Mouse (Mus musculus) kidney, embryonic 16.5 days (tissue): Measurements from ENCODE around the gene Coq8b. TPM values are rescaled to one million over a fixed set of nuclear protein-coding genes. Genes with fewer than 3 reads are reported as not detected.
"Not testable (repeated sequence)": the region's sequence is repeated elsewhere in the genome, so short reads cannot be mapped to it uniquely, and the experiment has no call there.

ENCODE experiments used
- ATAC-seq: fragments of 200-750 bp; cut with Nextera tagmentation; 2 replicates; pipeline ENCODE4 v1.8.0; 2017; ENCODE audit warnings: moderate TSS enrichment; ENCODE audit not compliant: low FRiP score, low TSS enrichment
- H3K27ac ChIP-seq: fragments of 300-500 bp; sonication (generic); 2 replicates; pipeline ENCODE4 v1.5.1; 2014; ENCODE audit warnings: low read length
- H3K27me3 ChIP-seq: fragments of 300-500 bp; sonication (generic); 2 replicates; pipeline ENCODE4 v1.6.1; 2014; ENCODE audit warnings: low read length, control low read depth, mixed read lengths; ENCODE audit not compliant: insufficient read depth
- H3K36me3 ChIP-seq: fragments of 300-500 bp; sonication (generic); 2 replicates; pipeline ENCODE4 v1.6.1; 2014; ENCODE audit warnings: low read length, control low read depth, mixed read lengths; ENCODE audit not compliant: insufficient read depth
- H3K4me1 ChIP-seq: fragments of 300-500 bp; sonication (generic); 2 replicates; pipeline ENCODE4 v1.6.1; 2014; ENCODE audit warnings: low read length, control low read depth, mixed read lengths; ENCODE audit not compliant: insufficient read depth
- H3K4me2 ChIP-seq: fragments of 300-500 bp; sonication (generic); replicated peaks from 2 replicates; pipeline ENCODE4 v1.6.1; 2014; ENCODE audit warnings: low read depth, low read length
- H3K4me3 ChIP-seq: fragments of 300-500 bp; sonication (generic); 2 replicates; pipeline ENCODE4 v1.5.1; 2014; ENCODE audit warnings: mild to moderate bottlenecking, low read length
- H3K9ac ChIP-seq: fragments of 300-500 bp; sonication (generic); replicated peaks from 2 replicates; pipeline ENCODE4 v1.6.1; 2014; ENCODE audit warnings: low read length
- H3K9me3 ChIP-seq: fragments of 300-500 bp; sonication (generic); 2 replicates; pipeline ENCODE4 v1.6.1; 2016; ENCODE audit warnings: low read length, control low read depth
- WGBS: fragments of 180-500 bp; shearing (Covaris S2); extraction: QIAGEN DNeasy Blood & Tissue Kit; methylation state at CpG from one replicate; pipeline ENCODE4 v1.1.7; 2014; 5-methylcytosine and 5-hydroxymethylcytosine counted together
- polyA plus RNA-seq: library from polyadenylated mRNA; unstranded; fragments of >200 nt; fragmentation: Nextera tagmentation; extraction: Ambion mirVana; gene quantifications from 2 replicates; pipeline ENCODE4 v1.2.1, GENCODE M21; 2015

Gene Coq8b
- polyA plus RNA-seq, 1 experiment from 2014 or later: 26.4 TPM

DNA sequence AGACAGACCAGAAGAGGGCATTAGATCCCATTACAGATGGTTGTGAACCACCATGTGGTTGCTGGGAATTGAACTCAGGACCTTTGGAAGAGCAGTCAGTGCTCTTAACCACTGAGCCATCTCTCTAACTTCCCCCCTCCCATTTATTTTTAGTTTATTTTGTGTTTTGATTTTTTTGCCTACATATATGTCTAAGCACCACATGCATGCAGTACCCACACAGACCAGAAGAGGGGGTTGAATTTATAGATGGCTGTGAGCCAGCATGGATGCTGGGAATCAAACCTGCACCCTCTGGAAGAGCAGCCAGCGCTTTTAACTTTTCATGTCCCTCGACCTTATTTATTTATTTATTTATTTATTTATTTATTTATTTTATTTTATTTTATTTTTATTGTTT, 11.3 kb downstream of the Coq8b start:
- H3K4me3 ChIP-seq, H3K36me3 ChIP-seq, H3K9me3 ChIP-seq, H3K27me3 ChIP-seq, ATAC-seq, H3K27ac ChIP-seq, H3K4me2 ChIP-seq, H3K9ac ChIP-seq, H3K4me1 ChIP-seq: not testable (repeated sequence)
- 90% methylated on average over 2 of the region's 2 CpGs for WGBS

DNA sequence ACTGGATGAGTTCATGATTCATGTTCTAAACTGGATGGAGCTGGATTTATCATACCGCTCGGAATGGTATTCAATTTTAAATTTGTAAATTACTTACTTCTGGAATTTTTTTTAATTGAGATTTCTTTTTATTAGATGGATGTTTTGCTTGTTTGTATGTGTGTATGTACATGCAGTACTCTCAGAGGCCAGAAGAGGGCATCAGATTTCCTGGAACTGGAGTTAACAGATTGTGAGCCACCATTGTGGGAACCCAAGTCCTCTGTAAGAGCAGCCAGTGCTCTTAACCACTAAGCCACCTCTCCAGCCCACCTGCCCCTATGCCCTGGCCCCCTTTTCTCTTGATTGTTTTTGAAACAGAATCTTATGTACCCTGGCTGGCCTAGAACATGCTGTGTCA, 16.3 kb downstream of the Coq8b start:
- Histone ChIP-seq H3K27me3 (no peaks in the 10 kb centered on the region), H3K27ac (no peak overlapping the region), H3K4me2 (no peak overlapping the region), H3K9ac (no peak overlapping the region), H3K9me3 (no peaks in the 10 kb centered on the region), H3K36me3 (peaks cover 13% of the 10 kb centered on the region), H3K4me3 (no peak overlapping the region), H3K4me1 (no peaks in the 10 kb centered on the region)
- no peak for ATAC-seq
- 94% methylated on average over 2 of the region's 2 CpGs for WGBS

DNA sequence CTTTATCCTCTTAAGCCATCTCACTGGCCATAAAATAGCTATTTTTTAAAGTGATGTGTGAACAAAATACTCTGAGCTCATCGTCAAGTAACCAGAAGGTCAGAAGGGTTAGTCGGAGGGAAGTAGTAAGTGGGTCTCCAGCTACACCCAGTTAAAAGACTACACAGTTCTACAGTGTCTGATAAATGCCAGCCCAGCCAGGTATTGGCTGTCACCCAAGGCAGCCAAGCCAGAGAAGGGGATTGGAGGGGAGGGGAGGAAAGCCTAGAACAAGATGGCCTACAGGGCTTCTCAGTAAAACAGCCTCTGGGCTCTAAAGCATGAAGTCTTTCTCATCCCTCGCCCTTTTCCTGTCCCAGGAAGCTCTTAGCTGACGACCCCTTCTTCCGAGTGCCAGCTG, 17.1 kb downstream of the Coq8b start:
- Histone ChIP-seq H3K4me2 (no peak overlapping the region), H3K27ac (no peak overlapping the region), H3K4me3 (no peak overlapping the region), H3K36me3 (peaks cover 13% of the 10 kb centered on the region), H3K9ac (no peak overlapping the region), H3K4me1 (no peaks in the 10 kb centered on the region), H3K9me3 (no peaks in the 10 kb centered on the region), H3K27me3 (no peaks in the 10 kb centered on the region)
- 84% methylated on average over 5 of the region's 5 CpGs for WGBS
- ATAC-seq: no peak

DNA sequence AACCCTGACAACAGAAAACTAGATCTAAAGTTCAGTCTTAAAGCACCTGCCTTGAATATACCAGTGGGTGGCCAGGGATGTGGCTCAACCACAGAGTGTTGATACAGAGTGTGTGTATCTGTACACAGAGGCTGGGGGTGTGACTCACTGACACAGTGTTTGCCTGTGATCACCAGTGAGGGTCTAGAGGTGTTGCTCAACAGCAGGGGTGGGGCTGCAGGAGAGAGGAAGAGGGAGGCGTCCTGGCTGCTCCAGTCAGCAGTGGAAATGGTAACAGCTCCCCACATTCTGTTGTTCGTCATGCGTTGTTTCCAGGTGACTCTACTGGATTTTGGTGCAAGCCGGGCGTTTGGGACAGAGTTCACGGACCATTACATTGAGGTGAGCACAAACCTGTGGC, 19.1 kb downstream of the Coq8b start:
- Histone ChIP-seq H3K36me3 (peaks cover 11% of the 10 kb centered on the region), H3K4me3 (no peak overlapping the region), H3K27me3 (no peaks in the 10 kb centered on the region), H3K9ac (no peak overlapping the region), H3K4me2 (no peak overlapping the region), H3K4me1 (0 out of 2 replicates have a peak, but pooled peaks cover under 1% of the 10 kb centered on the region), H3K27ac (no peak overlapping the region), H3K9me3 (no peaks in the 10 kb centered on the region)
- no peak for ATAC-seq
- WGBS: 75% methylated on average over 6 of the region's 6 CpGs

DNA sequence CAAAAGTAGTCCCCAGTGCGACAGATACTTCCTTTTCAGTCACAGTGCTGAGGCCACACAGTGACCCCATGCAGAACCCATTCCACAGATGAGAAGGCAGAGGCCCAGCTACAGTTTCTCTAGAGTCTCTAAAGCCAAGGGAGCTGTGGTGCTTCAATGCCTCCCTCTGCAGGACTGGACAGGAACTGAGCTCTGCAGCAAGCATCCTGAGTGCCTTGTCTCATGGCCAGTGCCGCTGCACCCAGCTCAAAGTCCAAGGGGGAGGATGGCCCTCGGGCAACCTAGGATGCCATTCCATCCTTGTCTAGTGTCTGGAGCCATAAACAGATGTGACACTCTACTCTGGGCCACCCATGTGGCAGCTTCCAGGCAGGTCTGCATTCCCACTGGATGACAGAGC, 22.9 kb downstream of the Coq8b start:
- 0 out of 2 replicates have a peak, but pooled peaks cover 6% of the 10 kb centered on the region for H3K36me3 ChIP-seq
- 64% methylated on average over 3 of the region's 3 CpGs for WGBS
- no peak overlapping the region for H3K9ac ChIP-seq
- no peak for ATAC-seq
- no peak overlapping the region for H3K4me2 ChIP-seq
- no peaks in the 10 kb centered on the region for H3K27me3 ChIP-seq
- no peak overlapping the region for H3K27ac ChIP-seq
- no peak overlapping the region for H3K4me3 ChIP-seq
- H3K4me1 ChIP-seq: peaks cover 30% of the 10 kb centered on the region
- H3K9me3 ChIP-seq: no peaks in the 10 kb centered on the region

DNA sequence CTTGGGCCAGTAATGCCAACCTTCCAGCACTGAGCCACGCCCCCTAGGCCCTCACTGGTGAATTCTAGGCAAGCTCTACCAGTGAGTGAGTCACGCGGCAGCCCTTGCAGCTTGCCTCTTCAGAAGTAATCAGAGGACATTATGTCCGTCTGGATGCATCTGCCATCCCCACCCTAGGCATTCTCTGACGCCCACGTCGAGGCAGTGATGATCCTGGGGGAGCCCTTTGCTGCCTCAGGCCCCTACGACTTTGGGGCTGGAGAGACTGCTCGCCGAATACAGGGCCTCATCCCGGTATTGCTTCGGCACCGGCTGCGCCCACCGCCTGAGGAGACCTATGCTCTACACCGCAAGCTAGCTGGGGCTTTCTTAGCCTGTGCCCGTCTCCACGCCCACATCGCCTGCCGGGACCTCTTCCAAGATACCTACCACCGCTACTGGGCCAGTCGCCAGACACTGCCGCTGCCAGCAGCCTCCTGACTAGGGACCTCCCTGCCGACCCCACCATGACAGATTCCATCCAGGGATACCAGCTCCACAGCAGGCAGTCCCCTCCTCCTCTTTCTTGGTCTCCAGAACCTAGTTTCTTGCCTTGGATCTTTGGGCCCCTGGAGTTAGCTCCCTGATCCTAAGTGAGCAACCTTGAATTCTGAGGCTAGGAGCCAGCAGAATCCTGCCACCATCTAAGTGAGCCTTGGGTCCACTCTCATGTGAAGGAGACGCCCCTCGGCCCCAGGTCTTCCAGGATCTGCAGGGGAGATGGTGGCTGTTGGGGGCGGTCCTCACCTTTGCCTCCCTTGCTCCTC, 24.4 kb downstream of the Coq8b start:
- H3K4me3 ChIP-seq: no peak overlapping the region; the same call in 1 of the 2 replicates
- no peaks in the 10 kb centered on the region for H3K9me3 ChIP-seq
- 25% methylated on average over 27 of the region's 27 CpGs for WGBS
- H3K4me2 ChIP-seq: peak overlapping the region; percentile 89
- ATAC-seq: no peak
- peaks cover 30% of the 10 kb centered on the region for H3K4me1 ChIP-seq
- H3K36me3 ChIP-seq: peaks cover under 1% of the 10 kb centered on the region; the same call in 1 of the 2 replicates
- H3K27me3 ChIP-seq: no peaks in the 10 kb centered on the region
- no peak overlapping the region for H3K9ac ChIP-seq
- H3K27ac ChIP-seq: peak overlapping the region; percentile 31; the same call in 1 of the 2 replicates

DNA sequence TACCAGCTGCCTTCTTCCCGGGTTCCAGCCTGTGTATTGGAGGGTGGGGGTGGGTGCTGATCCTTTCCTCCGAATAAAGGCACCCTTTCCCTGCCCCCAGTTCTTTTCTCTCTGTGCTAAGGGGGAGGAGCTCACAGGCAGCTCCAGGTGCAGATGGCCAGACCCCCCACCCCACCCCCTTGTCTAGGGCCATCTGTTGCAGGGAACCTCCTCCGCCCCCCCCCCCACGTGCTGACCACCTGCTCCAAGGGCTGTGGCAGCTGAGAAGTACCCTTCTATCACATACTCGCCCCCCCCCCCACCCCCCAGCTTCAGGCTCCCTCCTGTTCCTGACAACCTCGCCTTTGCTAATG, 25.0 kb downstream of the Coq8b start:
- H3K27me3 ChIP-seq: no peaks in the 10 kb centered on the region
- no peaks in the 10 kb centered on the region for H3K9me3 ChIP-seq
- peak overlapping the region; percentile 78 for H3K4me3 ChIP-seq
- ATAC-seq: peak; percentile 0; the same call in 1 of the 2 replicates
- peak overlapping the region; percentile 55; the same call in 1 of the 2 replicates for H3K27ac ChIP-seq
- peaks cover 3% of the 10 kb centered on the region; the same call in 1 of the 2 replicates for H3K36me3 ChIP-seq
- H3K4me1 ChIP-seq: peaks cover 30% of the 10 kb centered on the region
- peak overlapping the region; percentile 89 for H3K4me2 ChIP-seq
- WGBS: 0% methylated on average over 4 of the region's 6 CpGs
- H3K9ac ChIP-seq: peak overlapping the region; percentile 65

DNA sequence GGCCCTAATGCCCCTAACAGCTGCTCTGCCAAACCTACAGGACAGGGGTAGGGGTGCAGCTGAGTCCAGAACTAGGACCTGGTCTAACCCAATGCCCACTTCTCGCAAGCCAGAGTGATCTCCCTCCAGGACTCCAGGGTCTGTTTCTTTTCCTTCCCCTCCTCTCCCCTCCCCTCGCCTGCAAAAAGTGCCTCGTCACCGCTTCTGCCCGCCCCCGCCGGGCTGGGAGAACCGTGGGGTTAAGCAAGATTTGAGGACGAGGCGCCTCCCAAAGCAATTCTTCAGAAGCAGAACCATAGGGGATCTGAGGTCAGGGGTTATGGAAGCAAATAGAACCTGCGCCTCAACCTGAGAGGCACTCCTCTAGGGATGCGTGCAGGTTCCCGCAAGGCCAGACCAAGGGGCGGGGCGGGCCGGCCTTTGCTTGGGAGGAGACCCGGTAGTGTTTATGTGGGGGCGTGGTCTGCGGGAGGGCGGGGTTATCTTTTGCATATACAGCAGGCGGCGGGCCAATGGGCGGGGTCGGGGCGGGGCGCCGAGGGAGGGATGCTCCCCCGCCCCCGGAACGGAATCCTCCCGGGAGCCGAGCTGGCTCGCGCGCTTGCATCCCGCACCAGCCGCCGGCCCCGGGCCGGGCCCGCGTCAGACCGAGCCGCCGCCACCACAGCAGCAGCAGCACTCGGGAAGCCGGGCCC, 25.5 kb downstream of the Coq8b start, which contains the start of gene Numbl:
Gene Numbl (plus strand): TSS at position 229 of the 695 bp plus-strand sequence.
- no peaks in the 10 kb centered on the region for H3K27me3 ChIP-seq
- H3K36me3 ChIP-seq: peaks cover 8% of the 10 kb centered on the region; the same call in 1 of the 2 replicates
- peaks cover 30% of the 10 kb centered on the region for H3K4me1 ChIP-seq
- WGBS: under 1% methylated on average over 47 of the region's 47 CpGs
- peak within 1 kb of the TSS; percentile 62 for H3K27ac ChIP-seq
- H3K9ac ChIP-seq: peak within 1 kb of the TSS; percentile 88
- ATAC-seq: peak; percentile 87
- peak within 1 kb of the TSS; percentile 78 for H3K4me3 ChIP-seq
- H3K4me2 ChIP-seq: peak within 1 kb of the TSS; percentile 89
- H3K9me3 ChIP-seq: no peaks in the 10 kb centered on the region

DNA sequence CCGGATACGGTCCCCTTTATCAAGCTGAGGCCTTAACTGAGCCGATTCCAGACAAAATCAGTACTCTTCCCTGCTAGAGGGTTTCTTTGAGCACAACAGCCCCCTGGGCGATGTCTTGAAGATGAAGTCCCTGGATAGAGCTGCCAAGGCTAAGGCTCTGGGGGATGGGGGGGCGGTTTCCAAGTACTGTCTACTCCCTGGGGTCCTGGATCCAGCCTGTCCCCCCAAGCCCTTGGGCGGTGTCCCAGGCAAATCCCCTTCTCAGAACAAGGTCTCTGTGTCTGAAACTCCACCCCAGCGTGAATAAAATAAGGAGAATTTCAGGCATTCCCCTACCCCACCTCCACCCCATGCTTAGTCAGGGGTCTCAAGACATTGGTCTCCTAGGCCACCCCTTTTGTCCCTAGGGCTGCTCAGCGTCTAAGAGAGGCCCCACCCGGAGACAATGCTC, 26.5 kb downstream of the Coq8b start:
- Histone ChIP-seq H3K9ac (peak overlapping the region; percentile 88), H3K4me3 (peak overlapping the region; percentile 78), H3K4me1 (peaks cover 30% of the 10 kb centered on the region), H3K4me2 (peak overlapping the region; percentile 89), H3K27ac (peak overlapping the region; percentile 62; the same call in 1 of the 2 replicates), H3K9me3 (no peaks in the 10 kb centered on the region), H3K36me3 (peaks cover 8% of the 10 kb centered on the region; the same call in 1 of the 2 replicates), H3K27me3 (no peaks in the 10 kb centered on the region)
- 4% methylated on average over 9 of the region's 9 CpGs for WGBS
- ATAC-seq: no peak
